Mouse (Mus musculus): ENCODE data around the gene Hist1h2bb.
"Not testable (repeated sequence)": the region's sequence is repeated elsewhere in the genome, so short reads cannot be mapped to it uniquely, and the experiment has no call there.

DNA sequence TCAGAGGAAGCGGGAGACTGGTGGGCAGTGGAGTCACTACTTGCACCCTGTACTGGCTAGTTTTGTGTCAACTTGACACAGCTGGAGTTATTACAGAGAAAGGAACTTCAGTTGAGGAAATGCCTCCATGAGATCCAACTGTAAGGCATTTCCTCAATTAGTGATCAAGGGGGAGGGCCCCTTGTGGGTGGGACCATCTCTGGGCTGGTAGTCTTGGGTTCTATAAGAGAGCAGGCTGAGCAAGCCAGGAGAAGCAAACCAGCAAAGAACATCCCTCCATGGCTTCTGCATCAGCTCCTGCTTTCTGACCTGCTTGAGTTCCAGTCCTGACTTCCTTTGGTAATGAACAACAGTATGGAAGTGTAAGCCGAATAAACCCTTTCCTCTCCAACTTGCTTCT is 43.7 kb upstream of the Hist1h2bb start:
- not testable (repeated sequence) for TF ChIP-seq CTCF (IDR thresholded peaks at IDR 0.05; ENCODE audit: low read depth, low read length); GATA1 (IDR thresholded peaks at IDR 0.05; ENCODE audit: borderline replicate concordance, low read length); TAL1 (conservative IDR thresholded peaks at IDR 0.05; ENCODE audit: low read depth, low read length); GATA2 (IDR thresholded peaks at IDR 0.05; ENCODE audit: borderline replicate concordance, low read depth, low read length)

All from G1E (cell line).